Mouse (Mus musculus): ENCODE data around the gene Nemp1. TPM values are rescaled to one million over a fixed set of nuclear protein-coding genes. Genes with fewer than 3 reads are reported as not detected.

Nemp1 gene
- polyA plus RNA-seq (2012; rRNA removed), result 2.7 and 3.6 TPM in 2 replicates

DNA sequence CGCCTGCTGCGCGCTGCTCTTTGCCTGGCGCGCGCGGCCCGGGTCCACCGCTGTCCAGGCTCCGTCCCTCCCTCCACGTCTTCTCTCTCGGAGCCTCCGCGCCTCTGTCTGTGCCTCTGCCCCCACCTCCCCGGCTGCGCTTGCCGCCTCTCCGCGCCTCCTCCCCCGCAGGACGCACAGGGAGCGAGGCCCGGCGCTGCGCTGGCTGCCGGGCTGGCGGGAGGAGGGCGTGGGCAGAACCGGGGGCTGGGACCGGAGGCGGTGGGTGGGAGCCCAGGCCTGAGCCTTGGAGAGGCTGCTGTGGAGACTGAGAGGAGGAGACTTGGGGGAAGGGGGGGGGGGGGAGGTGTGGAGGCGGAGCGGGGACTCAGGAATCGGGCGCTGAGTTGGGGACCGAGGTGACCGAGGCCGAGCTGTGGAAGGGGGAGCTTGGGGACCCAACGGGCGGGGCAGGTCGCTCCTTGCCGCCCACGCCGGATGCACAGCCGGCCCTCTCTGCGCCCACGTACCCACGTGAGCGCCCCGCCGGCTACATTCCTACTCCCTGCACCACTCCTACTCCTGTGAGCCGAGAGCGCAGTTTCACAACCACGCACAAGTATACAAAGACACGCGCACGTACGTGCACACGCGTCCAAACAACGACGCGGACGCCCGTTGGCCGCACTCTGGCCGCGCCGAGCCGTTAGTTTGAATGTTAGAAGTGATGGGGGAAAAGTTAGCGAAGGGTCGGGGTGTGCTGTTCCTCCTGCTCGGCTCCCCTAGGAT is at the start of gene Nemp1:
Nemp1 (plus strand) TSS at position 401 of the 768 bp plus-strand sequence.
- peak; percentile 83 for DNase-seq
- Histone ChIP-seq H3K4me3 (replicated peaks; ENCODE audit: extremely low read depth, low read depth, low read length) (peak within 1 kb of the TSS; percentile 90), H3K4me1 (ENCODE audit: control insufficient read depth, insufficient read depth, low read length) (peaks cover 26% of the 10 kb centered on the region)
- WGBS, result under 1% methylated on average over 65 of the region's 73 CpGs
- no peak for TF ChIP-seq CTCF (IDR thresholded peaks at IDR 0.05; ENCODE audit: insufficient read depth, low read length)
- peak; percentile 87 for TF ChIP-seq POLR2A (IDR thresholded peaks at IDR 0.05; ENCODE audit: borderline replicate concordance, extremely low read depth, low read depth, low read length)

DNA sequence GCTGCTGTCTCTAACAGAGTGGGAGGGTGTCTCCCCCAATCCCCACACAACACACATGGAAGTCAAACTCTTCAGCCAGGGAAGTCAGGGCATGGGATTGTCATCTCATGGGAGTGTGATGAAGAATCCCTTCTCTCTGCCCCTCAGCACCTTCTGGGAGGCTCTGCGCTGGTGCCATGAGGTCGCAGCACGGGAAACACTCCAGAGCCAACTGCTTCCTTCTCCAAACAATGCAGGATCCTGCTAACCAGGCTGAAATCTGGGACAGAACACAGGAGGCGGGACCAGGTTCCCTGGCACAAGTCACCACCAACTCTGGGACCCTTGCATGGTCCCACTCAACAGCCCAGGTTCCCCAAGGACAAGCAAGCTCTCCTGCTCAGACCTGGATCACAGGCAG is 49.4 kb upstream of the Nemp1 start:
- H3K4me3 ChIP-seq (replicated peaks; ENCODE audit: extremely low read depth, low read depth, low read length), result no peak overlapping the region
- no peak for DNase-seq
- WGBS, result 19% methylated on average over 4 of the region's 4 CpGs
- TF ChIP-seq CTCF (IDR thresholded peaks at IDR 0.05; ENCODE audit: insufficient read depth, low read length), result no peak
- no peak for TF ChIP-seq POLR2A (IDR thresholded peaks at IDR 0.05; ENCODE audit: borderline replicate concordance, extremely low read depth, low read depth, low read length)
- H3K4me1 ChIP-seq (ENCODE audit: control insufficient read depth, insufficient read depth, low read length), result peaks cover 3% of the 10 kb centered on the region; the same call in 1 of the 2 replicates

DNA sequence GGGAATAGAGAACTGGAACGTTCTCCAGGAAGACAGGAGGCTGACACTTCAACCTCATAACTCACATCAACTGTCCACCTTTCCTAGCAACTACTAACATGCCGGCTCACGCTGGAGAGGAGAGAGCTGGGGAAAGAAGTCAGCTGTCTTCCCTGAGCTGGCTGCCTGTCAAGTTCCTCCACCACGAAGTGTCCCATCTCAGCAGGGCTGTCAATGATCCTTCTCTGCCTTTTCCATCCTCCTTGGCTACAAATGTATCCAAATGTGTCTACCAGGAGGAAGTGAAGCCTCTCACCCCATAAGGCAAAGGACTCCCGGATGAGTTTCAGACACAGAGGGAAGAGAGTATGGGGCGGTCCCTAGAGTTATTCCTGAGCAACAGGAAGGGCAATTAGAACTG is 48.5 kb upstream of the Nemp1 start:
- TF ChIP-seq POLR2A (IDR thresholded peaks at IDR 0.05; ENCODE audit: borderline replicate concordance, extremely low read depth, low read depth, low read length) (no peak), CTCF (IDR thresholded peaks at IDR 0.05; ENCODE audit: insufficient read depth, low read length) (no peak)
- 24% methylated on average over 6 of the region's 6 CpGs for WGBS
- H3K4me1 ChIP-seq (ENCODE audit: control insufficient read depth, insufficient read depth, low read length), result peaks cover 3% of the 10 kb centered on the region; the same call in 1 of the 2 replicates
- H3K4me3 ChIP-seq (replicated peaks; ENCODE audit: extremely low read depth, low read depth, low read length), result no peak overlapping the region
- DNase-seq, result no peak

DNA sequence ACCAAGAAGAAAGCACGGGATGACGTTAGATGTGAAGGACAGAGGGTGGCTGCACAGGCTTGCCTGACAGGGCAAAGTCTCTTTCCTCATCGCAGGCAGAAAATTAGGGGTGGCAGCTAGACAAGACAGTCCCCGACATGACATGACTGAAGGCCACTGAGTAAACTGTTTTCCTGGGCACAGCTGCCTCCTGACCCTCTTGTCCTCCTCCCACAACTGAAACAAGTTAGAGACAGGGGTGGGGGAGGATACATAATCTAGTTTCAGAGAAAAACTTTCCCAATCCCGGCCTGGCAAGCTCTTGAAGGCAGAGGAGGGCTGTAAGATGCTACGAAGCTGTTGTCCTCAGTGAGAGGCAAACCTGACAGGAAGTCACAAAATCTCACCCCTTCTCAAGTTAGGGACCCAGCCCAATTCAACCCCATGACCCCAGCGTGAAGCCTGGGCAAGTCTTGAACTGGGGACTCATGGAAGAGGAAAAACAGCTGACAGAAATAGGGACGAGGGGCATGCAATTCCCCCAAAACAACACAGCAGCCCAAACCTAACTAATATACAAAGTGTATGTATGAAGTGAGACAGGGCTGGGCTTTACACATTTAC is 47.5 kb upstream of the Nemp1 start:
- peak overlapping the region; percentile 64 for H3K4me3 ChIP-seq (replicated peaks; ENCODE audit: extremely low read depth, low read depth, low read length)
- H3K4me1 ChIP-seq (ENCODE audit: control insufficient read depth, insufficient read depth, low read length), result peaks cover 3% of the 10 kb centered on the region; the same call in 1 of the 2 replicates
- 38% methylated on average over 8 of the region's 8 CpGs for WGBS
- DNase-seq, result no peak
- TF ChIP-seq CTCF (IDR thresholded peaks at IDR 0.05; ENCODE audit: insufficient read depth, low read length), result no peak
- peak; percentile 43; the same call in 1 of the 2 replicates for TF ChIP-seq POLR2A (IDR thresholded peaks at IDR 0.05; ENCODE audit: borderline replicate concordance, extremely low read depth, low read depth, low read length)

DNA sequence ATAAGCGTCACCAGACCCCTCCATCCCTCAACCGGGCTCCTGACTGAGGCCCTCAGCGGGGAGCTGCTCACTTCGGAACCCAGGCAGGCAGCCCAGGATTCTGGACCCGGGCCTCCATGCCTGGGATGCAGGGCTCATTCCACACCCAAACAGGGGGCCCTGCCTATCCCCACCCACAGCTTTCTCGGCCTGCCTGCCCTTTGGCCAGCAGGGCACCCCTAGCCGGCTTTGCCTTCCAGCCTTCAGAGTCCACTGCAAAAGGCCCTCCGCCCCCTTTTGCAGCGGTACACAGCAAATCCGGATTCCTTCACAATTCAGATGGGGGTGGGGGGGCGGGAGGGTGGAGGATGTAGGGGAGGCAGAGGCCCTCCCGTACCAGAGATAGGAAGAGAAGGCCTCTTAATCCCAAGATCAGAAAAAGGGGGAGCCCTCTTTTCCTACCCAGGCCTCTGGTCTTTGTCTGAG is 46.7 kb upstream of the Nemp1 start:
- peaks cover 3% of the 10 kb centered on the region; the same call in 1 of the 2 replicates for H3K4me1 ChIP-seq (ENCODE audit: control insufficient read depth, insufficient read depth, low read length)
- DNase-seq, result no peak
- WGBS, result 25% methylated on average over 12 of the region's 12 CpGs
- peak overlapping the region; percentile 64 for H3K4me3 ChIP-seq (replicated peaks; ENCODE audit: extremely low read depth, low read depth, low read length)
- TF ChIP-seq POLR2A (IDR thresholded peaks at IDR 0.05; ENCODE audit: borderline replicate concordance, extremely low read depth, low read depth, low read length), result no peak
- no peak for TF ChIP-seq CTCF (IDR thresholded peaks at IDR 0.05; ENCODE audit: insufficient read depth, low read length)

DNA sequence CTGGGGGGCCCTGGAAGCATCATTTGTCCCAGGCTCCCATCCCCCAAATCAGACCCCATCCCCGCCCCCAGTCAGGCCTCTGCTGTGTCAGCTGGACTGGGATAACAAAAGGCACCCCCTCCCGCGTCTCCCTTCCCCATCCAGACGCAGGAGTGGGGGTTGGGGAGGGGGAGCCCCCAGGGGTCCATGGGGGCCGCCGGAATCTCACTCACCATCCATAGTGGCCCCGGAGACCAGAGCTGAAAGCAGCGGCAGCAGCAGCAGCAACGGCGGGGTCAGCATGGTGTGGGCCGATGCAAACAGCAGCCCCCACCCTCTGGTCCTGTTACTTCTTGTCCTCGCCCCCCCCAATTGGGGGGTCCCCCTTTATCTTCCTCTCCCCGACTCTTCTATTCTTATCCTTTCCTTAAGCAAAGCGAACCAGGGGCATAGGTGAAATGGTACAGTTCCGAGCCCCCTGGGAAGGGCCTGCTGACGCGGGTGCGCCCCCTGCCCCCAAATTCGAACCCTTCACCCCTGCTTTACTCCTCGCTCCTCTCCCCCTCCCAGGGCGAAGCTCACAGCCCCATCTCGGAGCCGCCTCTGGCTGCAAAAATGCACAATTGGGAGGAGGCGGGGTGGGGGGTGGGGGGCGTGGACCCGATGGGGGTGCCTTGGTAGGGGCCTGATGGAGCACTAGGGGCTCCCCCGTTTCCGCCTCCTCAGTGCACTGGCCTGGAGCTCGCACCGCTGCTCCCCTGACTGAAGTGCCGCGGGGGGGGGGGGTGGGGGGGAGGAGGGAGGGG is 46.1 kb upstream of the Nemp1 start, which contains the start of gene Lrp1:
Lrp1 (minus strand) TSS at position 743 of the 785 bp plus-strand sequence.
- Histone ChIP-seq H3K4me3 (replicated peaks; ENCODE audit: extremely low read depth, low read depth, low read length) (peak within 1 kb of the TSS; percentile 84), H3K4me1 (ENCODE audit: control insufficient read depth, insufficient read depth, low read length) (peaks cover 3% of the 10 kb centered on the region; the same call in 1 of the 2 replicates)
- TF ChIP-seq CTCF (IDR thresholded peaks at IDR 0.05; ENCODE audit: insufficient read depth, low read length) (no peak), POLR2A (IDR thresholded peaks at IDR 0.05; ENCODE audit: borderline replicate concordance, extremely low read depth, low read depth, low read length) (peak; percentile 13; the same call in 1 of the 2 replicates)
- 4% methylated on average over 24 of the region's 32 CpGs for WGBS
- peak; percentile 32 for DNase-seq

DNA sequence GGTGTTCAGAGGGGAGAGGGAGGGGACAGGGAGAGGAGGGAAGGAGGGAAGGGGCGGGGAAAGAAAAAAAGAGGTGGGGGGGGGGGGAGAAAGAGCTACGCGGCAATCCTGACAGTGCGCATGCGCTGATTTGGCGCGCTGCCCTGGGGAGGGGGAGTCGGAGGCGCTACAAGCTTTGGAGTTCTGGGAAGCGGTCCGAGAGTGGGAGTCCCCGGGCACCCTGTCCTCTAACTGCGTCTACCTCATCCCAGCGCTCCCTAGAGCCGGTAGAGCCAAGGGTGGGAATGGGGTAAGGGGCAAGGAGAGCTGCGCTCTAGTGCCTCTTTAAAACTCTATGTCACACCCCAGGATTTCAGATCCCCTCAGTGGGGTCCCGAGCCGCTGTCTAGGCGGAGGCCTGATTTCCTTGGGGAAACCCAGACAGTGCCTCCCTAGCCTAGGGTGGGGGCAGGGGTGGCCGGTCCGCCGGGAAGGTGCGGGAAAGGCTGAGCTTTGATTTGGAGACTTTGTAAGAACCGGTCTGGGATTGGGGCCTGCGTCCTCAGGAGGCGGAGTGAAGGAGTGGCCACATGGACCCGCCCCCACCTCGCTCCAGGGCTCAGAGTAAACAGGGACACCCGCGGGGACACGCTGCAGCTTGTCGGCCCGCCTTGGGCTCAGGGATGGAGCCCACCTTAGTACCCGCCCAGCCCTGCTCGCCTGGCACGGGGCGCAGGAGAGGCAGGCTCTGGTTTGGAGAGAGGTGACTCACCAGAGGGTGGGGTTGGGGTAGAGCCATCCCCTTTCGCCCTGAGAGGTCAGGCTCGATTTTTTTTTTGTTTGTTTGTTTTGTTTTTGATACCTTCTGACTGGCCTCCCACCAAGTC is 45.3 kb upstream of the Nemp1 start:
- Histone ChIP-seq H3K4me1 (ENCODE audit: control insufficient read depth, insufficient read depth, low read length) (peaks cover 3% of the 10 kb centered on the region; the same call in 1 of the 2 replicates), H3K4me3 (replicated peaks; ENCODE audit: extremely low read depth, low read depth, low read length) (peak overlapping the region; percentile 84)
- under 1% methylated on average over 33 of the region's 39 CpGs for WGBS
- peak; percentile 86 for DNase-seq
- peak; percentile 70; the same call in 1 of the 2 replicates for TF ChIP-seq POLR2A (IDR thresholded peaks at IDR 0.05; ENCODE audit: borderline replicate concordance, extremely low read depth, low read depth, low read length)
- no peak for TF ChIP-seq CTCF (IDR thresholded peaks at IDR 0.05; ENCODE audit: insufficient read depth, low read length)

DNA sequence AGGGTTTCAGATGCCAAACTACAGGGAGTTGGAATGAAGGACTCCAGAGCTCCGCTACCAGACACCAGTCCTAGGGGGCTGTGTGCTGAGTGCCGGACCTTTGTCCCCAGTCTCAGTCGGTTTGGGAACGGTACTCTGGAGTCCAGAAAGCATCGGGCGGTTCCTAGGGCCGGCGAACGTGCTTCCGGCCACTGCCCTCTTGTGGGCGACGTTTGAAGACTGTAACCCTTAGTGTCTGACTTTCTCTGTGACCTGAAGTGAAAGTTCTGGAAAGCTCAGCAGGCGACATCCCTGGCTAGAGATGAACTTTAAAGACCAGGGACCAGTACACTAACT is 44.7 kb upstream of the Nemp1 start:
- DNase-seq, result peak; percentile 75
- H3K4me3 ChIP-seq (replicated peaks; ENCODE audit: extremely low read depth, low read depth, low read length), result peak overlapping the region; percentile 84
- H3K4me1 ChIP-seq (ENCODE audit: control insufficient read depth, insufficient read depth, low read length), result peaks cover under 1% of the 10 kb centered on the region; the same call in 1 of the 2 replicates
- WGBS, result under 1% methylated on average over 13 of the region's 13 CpGs
- TF ChIP-seq CTCF (IDR thresholded peaks at IDR 0.05; ENCODE audit: insufficient read depth, low read length) (peak; percentile 33), POLR2A (IDR thresholded peaks at IDR 0.05; ENCODE audit: borderline replicate concordance, extremely low read depth, low read depth, low read length) (peak; percentile 22; the same call in 1 of the 2 replicates)

Data from lung, adult 2 months (tissue).